Mouse (Mus musculus): Measurements from ENCODE around the gene Lgsn.

DNA sequence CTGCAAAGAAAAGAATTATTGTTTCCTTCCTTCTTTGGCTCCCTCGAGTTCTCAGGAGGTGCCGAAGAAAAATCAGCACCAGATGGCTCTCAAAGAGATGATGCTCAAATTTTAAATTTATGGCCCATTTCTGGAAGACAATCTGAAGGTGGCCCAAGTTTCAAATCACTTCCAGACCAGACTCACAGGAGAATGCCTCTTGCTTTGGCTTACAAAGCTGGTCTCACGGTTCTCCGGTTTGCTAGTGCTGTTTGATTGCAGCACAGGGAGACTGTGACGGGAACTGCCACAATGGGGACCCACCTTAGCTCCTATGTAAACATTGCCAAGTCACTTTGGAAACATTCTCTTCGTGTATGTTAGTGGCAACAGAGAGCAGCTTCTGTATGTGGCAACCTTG, 26.5 kb upstream of the Lgsn start:
- TF ChIP-seq CTCF (IDR thresholded peaks at IDR 0.05; ENCODE audit: borderline replicate concordance, insufficient read depth, low read depth, low read length) (no peak), POLR2A (IDR thresholded peaks at IDR 0.05; ENCODE audit: borderline replicate concordance, insufficient read depth, low read length) (no peak)
